In the genomic region with DNA sequence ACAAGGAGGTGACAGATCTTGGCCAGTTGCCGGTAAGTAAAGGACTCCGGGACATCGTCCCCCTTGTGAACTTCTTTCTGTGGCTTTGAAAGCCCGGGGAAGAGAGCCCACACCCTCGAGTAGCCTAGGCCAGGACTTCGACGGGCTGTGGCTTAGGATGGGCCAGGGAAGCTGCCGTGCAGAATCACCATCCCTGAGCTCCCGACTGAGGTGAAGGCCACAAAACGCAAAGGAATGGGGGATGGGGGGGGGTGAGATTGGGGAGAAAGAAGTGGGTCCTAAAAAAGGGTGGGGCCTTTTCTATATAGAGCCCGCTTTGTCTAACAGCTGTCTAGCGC, we compare ENCODE assay signal across 9 mouse cellular contexts. TPM values are rescaled to one million over a fixed set of nuclear protein-coding genes. Genes with fewer than 3 reads are reported as not detected.
DNase-seq lines count a peak whose midpoint lies in the region; ATAC-seq lines count a peak whose summit lies in the region.
"Had no signal": no experiment of that assay in that cellular context is flagged by ENCODE, and none has a peak within 500 bp of the region (broad histone marks: within the 10 kb centered on the region; RNA-seq: fewer than 3 reads in every experiment).

No protein-coding gene starts in this region.

- no peaks in the 10 kb centered on the region for H3K27me3 ChIP-seq in heart, embryonic 11.5 days (ENCODE audit: control insufficient read depth, insufficient read depth, low read length)
- peaks cover 33% of the 10 kb centered on the region for H3K27me3 ChIP-seq in embryonic facial prominence, embryonic 13.5 days
- H3K27me3 ChIP-seq in hindbrain, embryonic 16.5 days (replicated peaks; ENCODE audit: control insufficient read depth, insufficient read depth, low read length), result peaks cover 9% of the 10 kb centered on the region
- peaks cover 14% of the 10 kb centered on the region for H3K27me3 ChIP-seq in midbrain, embryonic 14.5 days (ENCODE audit: control insufficient read depth, insufficient read depth, low read length)

- no peak for ATAC-seq in heart, embryonic 11.5 days (replicated peaks; ENCODE audit: insufficient number of reproducible peaks, low FRiP score, low TSS enrichment)
- ATAC-seq in embryonic facial prominence, embryonic 13.5 days (ENCODE audit: insufficient number of reproducible peaks, insufficient read depth, low FRiP score, low TSS enrichment, low read depth), result no peak
- no peak for ATAC-seq in hindbrain, embryonic 16.5 days
- ATAC-seq in midbrain, embryonic 14.5 days (ENCODE audit: low FRiP score, low TSS enrichment), result no peak
- ATAC-seq in inflammation-experienced regulatory T-cells, adult 6 months, result no peak
- ATAC-seq in megakaryocyte, adult 5-6 weeks (ENCODE audit: poor library complexity, severe bottlenecking), result no peak

- H3K4me3 ChIP-seq in heart, embryonic 11.5 days (ENCODE audit: low read depth, low read length), result peak overlapping the region; percentile 46
- peak overlapping the region; percentile 48 for H3K4me3 ChIP-seq in embryonic facial prominence, embryonic 13.5 days
- peak overlapping the region; percentile 45 for H3K4me3 ChIP-seq in hindbrain, embryonic 16.5 days (ENCODE audit: low read length)
- H3K4me3 ChIP-seq in midbrain, embryonic 14.5 days (replicated peaks; ENCODE audit: low read depth, low read length), result peak overlapping the region; percentile 38

- WGBS in heart, embryonic 11.5 days (ENCODE audit: insufficient replicate concordance), result 31% methylated on average over 12 of the region's 12 CpGs
- 39% methylated on average over 12 of the region's 12 CpGs for WGBS in embryonic facial prominence, embryonic 13.5 days
- 36% methylated on average over 12 of the region's 12 CpGs for WGBS in hindbrain, embryonic 16.5 days
- 36% methylated on average over 12 of the region's 12 CpGs for WGBS in midbrain, embryonic 14.5 days

- H3K36me3 ChIP-seq in heart, embryonic 11.5 days (ENCODE audit: control insufficient read depth, insufficient read depth, low read length), result no peaks in the 10 kb centered on the region
- no peaks in the 10 kb centered on the region for H3K36me3 ChIP-seq in embryonic facial prominence, embryonic 13.5 days
- H3K36me3 ChIP-seq in hindbrain, embryonic 16.5 days (ENCODE audit: control insufficient read depth, insufficient read depth, low read length), result no peaks in the 10 kb centered on the region
- H3K36me3 ChIP-seq in midbrain, embryonic 14.5 days (ENCODE audit: control insufficient read depth, insufficient read depth, low read length), result no peaks in the 10 kb centered on the region

- no peak for DNase-seq in heart, postnatal 25 days (ENCODE audit: low spot score)
- DNase-seq in midbrain, embryonic 14.5 days, result no peak
- no peak for DNase-seq in adrenal gland, adult 18-20 months (ENCODE audit: low spot score in 2 of 2)

- intact Hi-C loops in heart, postnatal 25 days (cut with DNase I), result no loop called here

- peak overlapping the region; percentile 54 for H3K27ac ChIP-seq in heart, embryonic 11.5 days (ENCODE audit: low read depth, low read length)
- no peak overlapping the region for H3K27ac ChIP-seq in embryonic facial prominence, embryonic 13.5 days
- no peak overlapping the region for H3K27ac ChIP-seq in hindbrain, embryonic 16.5 days (ENCODE audit: low read depth, low read length)
- H3K27ac ChIP-seq in midbrain, embryonic 14.5 days (replicated peaks; ENCODE audit: low read depth, low read length), result no peak overlapping the region

- H3K4me1 ChIP-seq in heart, embryonic 11.5 days (ENCODE audit: control insufficient read depth, insufficient read depth, low read length), result no peaks in the 10 kb centered on the region
- H3K4me1 ChIP-seq in embryonic facial prominence, embryonic 13.5 days, result no peaks in the 10 kb centered on the region
- H3K4me1 ChIP-seq in hindbrain, embryonic 16.5 days (ENCODE audit: control insufficient read depth, insufficient read depth, low read depth, low read length), result peaks cover 2% of the 10 kb centered on the region; the same call in 1 of the 2 replicates
- H3K4me1 ChIP-seq in midbrain, embryonic 14.5 days (ENCODE audit: control insufficient read depth, insufficient read depth, low read length), result no peaks in the 10 kb centered on the region

- H3K9me3 ChIP-seq in heart, embryonic 11.5 days (replicated peaks; ENCODE audit: control insufficient read depth, low read length), result no peaks in the 10 kb centered on the region
- H3K9me3 ChIP-seq in embryonic facial prominence, embryonic 13.5 days, result no peaks in the 10 kb centered on the region
- no peaks in the 10 kb centered on the region for H3K9me3 ChIP-seq in hindbrain, embryonic 16.5 days (ENCODE audit: control insufficient read depth, low read length)
- H3K9me3 ChIP-seq in midbrain, embryonic 14.5 days (ENCODE audit: control insufficient read depth, low read length), result no peaks in the 10 kb centered on the region

- peak overlapping the region; percentile 68 for H3K9ac ChIP-seq in heart, embryonic 11.5 days (ENCODE audit: low read depth, low read length)
- H3K9ac ChIP-seq in embryonic facial prominence, embryonic 13.5 days, result peak overlapping the region; percentile 70
- H3K9ac ChIP-seq in hindbrain, embryonic 16.5 days (ENCODE audit: low read depth, low read length), result no peak overlapping the region
- H3K9ac ChIP-seq in midbrain, embryonic 14.5 days (replicated peaks; ENCODE audit: low read length), result no peak overlapping the region

- H3K4me2 ChIP-seq in heart, embryonic 11.5 days, result peak overlapping the region; percentile 74
- H3K4me2 ChIP-seq in embryonic facial prominence, embryonic 13.5 days, result peak overlapping the region; percentile 64
- H3K4me2 ChIP-seq in hindbrain, embryonic 16.5 days (ENCODE audit: low read length), result peak overlapping the region; percentile 79
- peak overlapping the region; percentile 71 for H3K4me2 ChIP-seq in midbrain, embryonic 14.5 days (ENCODE audit: low read length)

RNA-seq across cellular contexts. Expression of gene Nrk, which starts 0.5 kb away (rescaled TPM):
- 44.0 and 47.2 TPM in 2 replicates for polyA plus RNA-seq in heart, embryonic 11.5 days (2014; fragmentation: Nextera tagmentation; extraction: Ambion mirVana)
- 1 to 10 TPM; 1.4 to 1.5 TPM for total RNA-seq in heart, postnatal 25 days (2021)
- 18.3 and 18.5 TPM in 2 replicates for polyA plus RNA-seq in embryonic facial prominence, embryonic 13.5 days (2015; fragmentation: Nextera tagmentation; extraction: Ambion mirVana)
- polyA plus RNA-seq in hindbrain, embryonic 16.5 days (2015; fragmentation: Nextera tagmentation; extraction: Ambion mirVana), result 1.2 and 3.9 TPM in 2 replicates
- 0.16 and 0.76 TPM in 2 replicates for polyA plus RNA-seq in midbrain, embryonic 14.5 days (2014; fragmentation: Nextera tagmentation; extraction: Ambion mirVana)
- not detected for polyA plus RNA-seq in inflammation-experienced regulatory T-cells, adult 6 months (2017; shearing (Covaris generic))
- total RNA-seq in megakaryocyte, adult 5-6 weeks (2015), result not detected in 2 replicates
- total RNA-seq in megakaryocyte, adult 5-6 weeks (2017), result not detected in 2 replicates
- total RNA-seq in adrenal gland, adult 18-20 months (2021), result under 1 TPM; 0.16 to 0.17 TPM
- polyA plus RNA-seq: large intestine, adult 2 months had no signal

Comparison
In these comparisons a context has a peak if more than half of its experiments do, and no peak if none do; other contexts are left out.
1. H3K9ac ChIP-seq: peak in heart, embryonic 11.5 days (single experiment) and embryonic facial prominence, embryonic 13.5 days (single experiment); none in hindbrain, embryonic 16.5 days (single experiment) and midbrain, embryonic 14.5 days (single experiment).
2. Peak in every context shown above with its lines, with median percentiles within 50 percentile points of each other: H3K4me2 ChIP-seq and H3K4me3 ChIP-seq.